Mouse (Mus musculus) G1E-ER4 (cell line): Measurements from ENCODE around the gene Slc39a7. TPM values are rescaled to one million over a fixed set of nuclear protein-coding genes. Genes with fewer than 3 reads are reported as not detected.

Experiments
- GATA1 ChIP-seq: IDR thresholded peaks from one replicate; pipeline ENCODE4 v1.8.0; 2012; ENCODE audit warnings: low read length, inconsistent platforms
- polyA plus RNA-seq: library from polyadenylated mRNA; stranded (reverse); fragments of >175 nt; gene quantifications from 2 replicates; pipeline ENCODE4 v1.2.3, GENCODE M21; 2012

The Slc39a7 gene
- 98.4 and 100 TPM in 2 replicates for polyA plus RNA-seq

DNA sequence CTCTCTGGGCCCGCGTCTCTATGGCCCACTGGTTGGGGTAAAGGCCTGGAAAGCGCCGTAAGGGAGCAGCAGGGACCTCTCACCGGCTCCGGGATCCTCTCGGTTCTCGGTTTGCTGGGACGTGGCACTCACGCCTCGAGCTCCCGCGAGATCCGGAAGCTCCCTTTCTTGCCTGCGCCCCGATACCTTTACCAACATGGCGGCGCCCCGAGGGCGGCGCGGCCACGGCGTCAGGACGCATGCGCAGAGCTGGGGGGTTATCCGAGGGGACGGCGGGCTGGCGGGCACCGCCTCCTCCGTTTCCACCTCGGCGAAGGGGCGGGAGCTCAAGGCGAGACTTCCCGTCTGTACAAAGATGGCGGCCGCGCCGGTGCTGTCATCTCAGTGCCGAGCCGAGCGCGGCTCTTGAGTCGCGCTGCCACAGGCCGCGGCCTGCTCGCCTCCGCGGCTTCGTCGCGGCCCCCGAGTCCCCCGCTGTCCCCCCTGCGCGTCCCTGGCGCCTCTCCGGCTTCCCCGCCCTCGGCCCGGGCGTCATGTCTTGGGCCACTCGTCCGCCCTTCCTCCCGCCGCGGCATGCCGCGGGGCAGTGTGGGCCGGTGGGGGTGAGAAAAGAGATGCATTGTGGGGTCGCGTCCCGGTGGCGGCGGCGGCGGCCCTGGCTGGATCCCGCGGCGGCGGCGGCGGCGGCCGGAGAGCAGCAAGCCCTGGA, at the start of gene Slc39a7, which contains the start of gene Rxrb:
Gene Slc39a7, minus strand, starts transcription at position 218 of the 709 bp plus-strand sequence.
Gene Rxrb, plus strand, starts transcription at position 348 of the 709 bp plus-strand sequence.
- TF ChIP-seq GATA1, result no peak

DNA sequence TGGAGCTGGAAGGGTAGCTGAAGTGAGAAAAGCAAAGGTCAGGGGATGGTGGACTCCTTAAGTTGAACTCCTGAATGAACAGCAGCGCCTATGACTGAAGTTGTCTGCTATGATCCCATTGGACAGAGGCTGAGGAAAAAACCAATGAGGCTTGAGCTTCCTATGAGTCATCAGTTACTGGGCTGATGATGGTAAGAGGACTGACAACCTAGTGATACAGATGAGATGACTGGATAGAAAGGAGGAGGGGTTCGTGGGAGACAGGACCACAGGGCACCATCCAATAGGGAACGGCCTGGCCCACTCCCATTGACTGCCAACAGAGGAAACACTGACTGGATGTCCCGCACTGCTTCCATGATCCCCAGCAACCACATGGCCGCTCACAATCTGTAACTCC, 48.1 kb upstream of the Slc39a7 start:
- TF ChIP-seq GATA1, result no peak

DNA sequence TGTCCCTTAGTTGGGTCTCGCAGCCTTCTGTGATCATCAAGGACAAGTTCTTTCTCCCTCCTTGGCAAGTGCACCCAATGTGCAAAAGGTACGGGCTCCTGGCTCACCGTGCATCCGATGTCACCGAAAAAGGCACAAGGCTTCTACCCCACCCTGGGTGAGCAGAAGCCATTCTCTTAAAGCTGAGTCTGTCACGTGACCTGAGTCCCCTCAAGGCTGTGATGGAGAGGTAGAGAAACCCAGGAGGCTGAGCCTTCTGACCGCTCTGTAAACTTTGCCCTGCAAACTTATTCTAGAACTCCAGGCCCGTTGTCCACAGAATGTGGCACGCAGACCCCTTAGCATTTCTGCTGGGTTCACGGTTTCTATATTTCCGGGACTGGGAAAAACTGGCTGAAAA, 47.5 kb upstream of the Slc39a7 start:
- TF ChIP-seq GATA1, result no peak

DNA sequence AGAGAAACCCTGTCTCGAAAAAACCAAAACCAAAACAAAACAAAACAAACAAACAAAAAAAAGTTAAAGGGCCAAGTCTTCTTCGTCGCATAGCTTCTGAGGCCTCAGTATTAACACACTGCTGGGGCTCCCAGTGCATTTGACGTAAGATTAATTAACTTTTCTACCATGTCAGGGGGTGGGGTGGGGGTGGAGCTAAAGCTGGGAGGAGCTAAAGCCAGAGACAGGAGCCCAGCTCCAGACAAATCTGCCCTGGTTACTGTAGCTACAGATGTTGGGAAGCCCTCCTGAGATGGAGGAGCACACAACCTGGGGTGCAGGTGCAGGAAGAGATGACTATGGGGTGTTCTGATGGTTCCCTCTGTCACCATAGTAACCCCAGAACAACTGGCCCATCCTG, 46.7 kb upstream of the Slc39a7 start:
- no peak for TF ChIP-seq GATA1

DNA sequence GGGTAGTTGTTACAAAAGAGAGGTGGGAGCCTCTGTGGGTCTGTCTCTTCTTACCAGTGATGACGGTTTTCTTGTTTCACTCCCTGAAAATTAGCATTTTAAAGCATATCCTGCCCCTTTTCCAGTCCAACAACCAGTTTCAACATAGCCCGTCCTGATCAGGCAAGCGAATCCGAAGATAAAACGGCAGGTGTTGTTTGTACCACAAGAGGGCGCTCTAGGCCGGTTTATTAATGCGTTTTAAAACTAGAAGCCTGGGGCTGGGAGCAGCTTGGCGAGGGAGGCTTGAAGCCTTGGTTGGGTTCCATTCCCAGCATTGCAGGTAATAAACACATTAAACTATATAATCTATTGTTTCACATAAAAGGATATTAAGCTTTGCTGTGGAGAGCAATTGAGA, 46.1 kb upstream of the Slc39a7 start:
- no peak for TF ChIP-seq GATA1

DNA sequence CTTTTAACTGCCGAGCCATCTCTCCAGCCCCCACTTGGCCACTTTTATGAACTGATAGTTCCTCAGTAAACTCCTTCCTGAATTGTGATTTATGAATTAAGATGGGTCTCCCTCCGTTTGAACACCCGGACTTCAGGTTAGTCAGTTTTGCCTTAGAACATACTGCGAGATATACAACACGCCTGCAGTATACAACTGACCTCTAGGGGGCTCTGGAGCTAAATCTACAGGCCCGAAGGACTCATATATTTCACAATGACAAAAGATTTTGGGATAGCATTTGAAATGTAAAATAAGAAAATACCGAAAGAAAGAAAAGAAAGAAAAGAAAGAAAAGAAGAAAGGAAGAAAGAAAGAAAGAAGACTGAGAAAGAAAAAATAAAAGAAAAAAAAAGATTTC, 43.8 kb upstream of the Slc39a7 start:
- no peak for TF ChIP-seq GATA1

DNA sequence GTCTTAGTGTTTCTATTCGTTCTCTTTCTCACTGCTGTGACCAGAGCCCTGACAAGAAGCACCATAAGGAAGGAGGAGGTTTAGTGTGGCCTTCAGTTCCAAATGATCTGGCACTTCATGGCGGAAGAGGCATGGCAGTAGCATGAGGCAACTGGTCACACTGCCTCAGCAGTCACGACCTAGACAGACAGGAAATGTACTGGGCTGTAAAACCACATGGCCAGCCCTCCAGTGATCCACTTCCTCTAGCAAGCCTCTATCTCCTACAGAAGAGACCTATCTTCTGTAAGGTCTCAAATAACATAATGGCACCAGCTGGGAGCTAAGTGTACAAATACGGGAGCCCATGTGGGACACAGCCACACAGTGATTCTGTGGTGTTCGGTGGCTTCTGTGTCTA, 40.6 kb upstream of the Slc39a7 start:
- no peak for TF ChIP-seq GATA1

DNA sequence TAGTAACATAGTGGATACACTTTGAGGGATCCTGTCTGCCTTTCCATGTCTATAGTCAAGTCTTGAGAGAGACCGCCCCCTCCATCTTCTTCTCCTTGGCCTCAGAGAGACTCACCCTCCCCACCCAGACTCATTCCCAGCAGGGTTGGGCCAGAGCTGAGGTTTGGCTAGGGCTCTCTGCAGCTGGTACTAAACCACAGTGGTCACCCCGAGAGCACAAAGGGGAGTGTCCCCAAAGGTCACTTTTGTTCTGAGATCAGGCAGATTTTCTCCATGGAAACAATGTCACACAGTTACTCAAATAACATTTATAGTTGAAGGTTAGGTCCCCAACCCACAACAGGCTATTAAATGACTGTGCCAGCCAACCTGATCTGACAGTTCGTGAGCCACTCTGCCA, 37.4 kb upstream of the Slc39a7 start:
- TF ChIP-seq GATA1, result no peak

DNA sequence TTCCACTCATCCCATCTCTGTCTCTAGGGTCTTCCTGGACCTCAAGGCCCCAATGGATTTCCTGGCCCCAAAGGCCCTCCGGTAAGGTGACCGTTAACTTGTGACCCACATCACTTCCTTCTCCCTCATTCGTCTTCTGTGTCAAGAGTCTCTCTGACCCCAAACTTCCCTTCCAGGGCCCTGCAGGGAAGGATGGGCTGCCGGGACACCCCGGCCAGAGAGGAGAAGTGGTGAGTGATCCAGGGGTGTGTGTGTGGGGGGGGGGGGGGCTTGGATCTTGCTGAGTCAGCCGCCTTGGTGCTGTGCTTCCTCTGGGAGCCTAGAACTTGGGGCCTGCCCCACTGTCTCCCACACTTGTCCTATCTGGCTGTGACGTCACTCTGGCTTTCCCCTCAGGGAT, 25.7 kb upstream of the Slc39a7 start:
- TF ChIP-seq GATA1, result no peak

DNA sequence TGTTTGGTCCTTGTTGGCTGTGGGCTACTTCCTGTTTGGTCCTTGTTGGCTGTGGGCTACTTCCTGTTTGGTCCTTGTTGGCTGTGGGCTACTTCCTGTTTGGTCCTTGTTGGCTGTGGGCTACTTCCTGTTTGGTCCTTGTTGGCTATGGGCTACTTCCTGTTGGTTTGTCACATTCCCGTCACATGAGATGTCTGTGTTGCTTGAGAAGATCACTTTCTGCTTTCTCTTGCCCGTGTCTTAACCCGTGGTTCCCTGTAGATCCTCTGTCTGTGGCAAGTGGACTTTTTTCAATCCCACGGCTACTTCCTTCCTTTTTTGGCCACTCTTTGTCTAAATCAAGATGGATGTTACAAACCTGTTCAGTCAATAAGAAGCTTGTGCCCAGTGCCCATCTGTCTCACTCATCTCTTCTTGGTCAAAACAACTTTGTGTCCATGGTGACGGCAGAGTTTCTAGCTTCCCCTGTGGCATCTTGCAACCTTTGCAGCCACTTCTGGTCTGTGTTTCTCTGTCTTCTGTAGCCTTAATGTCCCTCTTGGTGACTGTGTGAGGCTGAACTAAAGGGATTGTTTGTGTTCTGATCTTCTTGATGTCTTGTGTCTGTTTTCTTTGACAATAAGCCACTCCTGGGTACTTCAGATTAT, 16.0 kb upstream of the Slc39a7 start:
- no peak for TF ChIP-seq GATA1

DNA sequence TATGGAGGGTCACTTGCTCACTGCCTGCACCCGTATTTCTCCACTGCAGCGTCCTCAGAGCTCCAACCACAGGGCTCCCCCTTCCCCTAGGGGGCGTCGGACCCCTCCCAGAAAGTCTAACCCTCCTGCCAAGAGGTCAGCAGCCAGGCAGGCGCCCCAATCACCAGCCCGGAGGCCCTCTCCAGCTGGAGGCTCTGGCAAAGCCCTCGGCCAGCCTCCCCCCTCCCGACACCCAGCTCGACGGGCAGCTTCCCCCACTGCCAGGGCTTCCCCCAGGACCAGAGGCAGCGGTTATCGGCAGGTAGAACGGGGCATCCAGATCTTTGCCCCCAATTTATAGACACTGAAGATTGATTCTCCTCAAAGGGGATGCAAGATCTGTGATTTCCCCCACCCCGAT, 14.5 kb upstream of the Slc39a7 start:
- TF ChIP-seq GATA1, result no peak

DNA sequence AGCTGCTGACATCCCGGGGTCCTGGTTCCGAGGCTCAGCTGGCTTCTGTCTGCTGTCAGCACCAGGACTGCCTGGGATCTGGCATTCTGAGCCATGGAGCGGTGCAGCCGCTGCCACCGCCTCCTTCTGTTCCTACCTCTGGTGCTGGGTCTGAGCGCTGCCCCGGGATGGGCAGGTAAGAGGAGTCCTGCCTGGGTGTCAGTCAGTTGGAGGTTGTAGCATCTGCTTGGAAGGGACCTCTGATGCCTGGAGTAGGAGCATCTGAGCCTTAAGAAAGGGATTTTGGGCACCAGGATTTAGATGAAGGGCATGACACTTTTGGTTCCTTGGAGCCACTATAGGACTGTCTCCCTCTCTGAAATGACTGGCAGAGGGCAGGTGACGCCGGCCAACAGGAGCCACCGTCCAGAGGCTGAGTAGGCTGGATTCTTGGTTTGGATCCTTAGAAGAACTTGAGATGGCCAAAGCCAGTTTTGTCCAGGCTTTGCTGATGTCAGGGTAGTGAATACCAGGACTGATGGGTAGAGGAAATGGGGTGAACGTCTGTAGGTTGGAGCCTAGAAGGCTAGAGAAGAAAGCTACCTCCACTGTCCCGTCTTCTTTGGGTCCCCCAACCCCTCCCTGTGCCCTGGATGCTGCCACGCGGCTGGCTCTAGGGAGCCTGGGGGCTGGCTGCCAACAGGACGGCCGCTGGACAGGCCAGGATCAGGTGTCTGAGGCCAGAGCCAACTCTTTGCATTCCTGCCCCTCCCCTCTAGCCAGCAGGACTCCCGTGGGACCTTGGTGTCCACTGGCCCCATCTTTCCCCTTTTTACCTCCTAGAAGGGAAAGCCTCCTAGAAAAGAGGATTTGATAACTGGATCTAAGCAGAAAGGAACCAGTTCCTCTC, 8.3 kb upstream of the Slc39a7 start:
- no peak for TF ChIP-seq GATA1

DNA sequence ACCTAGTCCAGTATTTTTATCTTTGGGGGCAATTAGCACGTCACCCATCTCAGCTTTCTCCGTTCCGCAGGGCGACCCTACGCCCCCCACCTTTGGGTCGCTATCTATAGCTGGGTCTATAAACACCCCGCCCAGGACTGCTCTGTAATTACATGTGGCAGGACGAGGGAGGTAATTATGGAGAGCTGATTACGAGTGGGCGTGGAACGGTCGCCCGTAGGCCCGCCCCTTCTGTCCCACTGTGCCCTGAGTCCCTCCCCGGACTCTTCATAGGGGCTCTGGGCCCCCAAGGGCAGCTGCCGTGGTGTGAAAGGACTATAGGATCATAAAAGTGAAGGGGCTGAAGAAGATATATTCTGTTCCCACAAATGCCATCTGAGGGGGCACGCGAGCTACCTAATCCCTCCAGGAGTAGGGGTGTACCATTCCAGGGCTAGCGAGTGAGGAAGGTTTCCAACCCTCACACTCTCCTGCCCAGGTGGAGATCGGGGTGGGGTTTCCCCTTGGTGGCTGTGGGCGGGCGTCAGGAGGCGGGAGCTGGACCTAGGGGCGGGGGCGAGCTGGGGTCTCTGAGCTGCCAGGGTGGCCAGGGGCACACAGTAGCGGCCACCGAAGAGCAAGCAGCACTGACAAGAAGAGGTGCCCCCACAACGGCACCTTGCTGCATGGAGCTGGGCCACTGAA, 7.5 kb upstream of the Slc39a7 start, which contains the start of gene Col11a2:
Gene Col11a2, plus strand, starts transcription at position 560 of the 684 bp plus-strand sequence.
- TF ChIP-seq GATA1, result no peak

DNA sequence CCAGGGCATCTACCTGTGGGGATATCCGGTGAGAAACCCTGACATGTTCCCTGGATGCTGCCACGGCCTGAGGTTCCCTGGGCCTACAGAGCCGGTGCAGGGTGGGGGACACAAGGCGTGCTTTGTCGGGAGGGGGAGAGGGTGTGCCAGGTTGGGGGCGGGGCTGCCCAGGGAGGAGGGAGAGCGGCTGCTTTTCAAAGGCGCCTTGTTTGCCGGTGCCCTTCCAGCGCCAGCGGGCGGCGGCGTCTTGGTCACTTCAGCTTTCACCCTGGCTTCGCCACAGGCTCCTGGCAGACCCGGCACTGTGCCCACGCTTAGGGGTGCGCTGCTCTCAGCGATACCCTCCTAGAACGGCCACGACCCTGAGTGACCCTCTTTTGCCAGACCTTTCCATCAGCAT, 7.0 kb upstream of the Slc39a7 start:
- no peak for TF ChIP-seq GATA1

DNA sequence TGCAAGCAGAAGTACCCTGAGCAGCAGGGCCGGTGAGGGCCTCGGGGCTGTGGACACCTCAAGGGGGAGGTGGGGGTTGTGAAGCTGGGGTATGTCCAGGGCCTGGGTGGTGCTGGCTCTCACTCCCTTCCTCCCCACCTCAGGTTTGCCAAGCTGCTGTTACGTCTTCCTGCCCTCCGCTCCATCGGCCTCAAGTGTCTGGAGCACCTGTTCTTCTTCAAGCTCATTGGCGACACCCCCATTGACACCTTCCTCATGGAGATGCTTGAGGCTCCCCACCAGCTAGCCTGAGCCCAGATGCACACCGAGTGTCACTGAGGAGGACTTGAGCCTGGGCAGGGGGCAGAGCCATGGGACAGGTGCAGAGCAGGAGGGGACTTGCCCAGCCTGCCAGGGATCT, 5.8 kb upstream of the Slc39a7 start:
- TF ChIP-seq GATA1, result no peak
